Mouse (Mus musculus) frontal cortex, postnatal 10 days (tissue): ENCODE results near the gene Dclk2.

Experiments used
- DNase-seq, 2 experiments: peaks; one replicate each; pipeline ENCODE4 v3.0.0; 2022; ENCODE audit warnings: low spot score in 2 of 2, mixed read lengths in 1 of 2

Gene Dclk2

GRCm38 (mm10) chr3:86797871-86798460 lies 122.7 kb downstream of the Dclk2 start:
- no peak for DNase-seq

- DNase-seq, result no peak
Observed at GRCm38 (mm10) chr3:86796716-86797115, 123.9 kb downstream of the Dclk2 start.

- DNase-seq, result no peak
Observed at GRCm38 (mm10) chr3:86793720-86794191, 126.9 kb downstream of the Dclk2 start.

GRCm38 (mm10) chr3:86793264-86793663 lies 127.4 kb downstream of the Dclk2 start:
- no peak for DNase-seq

- no peak for DNase-seq
Observed at GRCm38 (mm10) chr3:86789752-86790151, 130.9 kb downstream of the Dclk2 start.

- DNase-seq, result peak in 1 of 2 experiments; percentile 71
Observed at GRCm38 (mm10) chr3:86788711-86789110, 131.9 kb downstream of the Dclk2 start.

- DNase-seq, result no peak
Observed at GRCm38 (mm10) chr3:86787423-86788123, 133.1 kb downstream of the Dclk2 start.

- peak; percentile 77 to 83 for DNase-seq
Observed at GRCm38 (mm10) chr3:86786845-86787351, 133.8 kb downstream of the Dclk2 start.

- DNase-seq, result no peak
Observed at GRCm38 (mm10) chr3:86786280-86786679, 134.4 kb downstream of the Dclk2 start.

GRCm38 (mm10) chr3:86784930-86785329 lies 135.7 kb downstream of the Dclk2 start:
- DNase-seq, result no peak

GRCm38 (mm10) chr3:86784051-86784450 lies 136.6 kb downstream of the Dclk2 start:
- no peak for DNase-seq

- no peak for DNase-seq
Observed at GRCm38 (mm10) chr3:86779704-86780103, 140.9 kb downstream of the Dclk2 start.

GRCm38 (mm10) chr3:86775444-86775828 lies 145.2 kb downstream of the Dclk2 start:
- DNase-seq, result no peak

GRCm38 (mm10) chr3:86774566-86775443 lies 145.8 kb downstream of the Dclk2 start:
- DNase-seq, result no peak

- no peak for DNase-seq
Observed at GRCm38 (mm10) chr3:86768969-86769368, 151.7 kb downstream of the Dclk2 start.

- DNase-seq, result no peak
Observed at GRCm38 (mm10) chr3:86768553-86768952, 152.1 kb downstream of the Dclk2 start.

- no peak for DNase-seq
Observed at GRCm38 (mm10) chr3:86762456-86762855, 158.2 kb downstream of the Dclk2 start.

- no peak for DNase-seq
Observed at GRCm38 (mm10) chr3:86762036-86762415, 158.6 kb downstream of the Dclk2 start.

- peak in 1 of 2 experiments; percentile 73 for DNase-seq
Observed at GRCm38 (mm10) chr3:86761095-86762035, 159.3 kb downstream of the Dclk2 start.

- no peak for DNase-seq
Observed at GRCm38 (mm10) chr3:86760474-86760873, 160.2 kb downstream of the Dclk2 start.

- no peak for DNase-seq
Observed at GRCm38 (mm10) chr3:86759834-86760233, 160.8 kb downstream of the Dclk2 start.
